Mouse (Mus musculus): ENCODE data around the gene Fgf12. TPM values are rescaled to one million over a fixed set of nuclear protein-coding genes. Genes with fewer than 3 reads are reported as not detected.

The Fgf12 gene
- polyA plus RNA-seq, 1 experiment from 2014 or later: 3.3 TPM

DNA sequence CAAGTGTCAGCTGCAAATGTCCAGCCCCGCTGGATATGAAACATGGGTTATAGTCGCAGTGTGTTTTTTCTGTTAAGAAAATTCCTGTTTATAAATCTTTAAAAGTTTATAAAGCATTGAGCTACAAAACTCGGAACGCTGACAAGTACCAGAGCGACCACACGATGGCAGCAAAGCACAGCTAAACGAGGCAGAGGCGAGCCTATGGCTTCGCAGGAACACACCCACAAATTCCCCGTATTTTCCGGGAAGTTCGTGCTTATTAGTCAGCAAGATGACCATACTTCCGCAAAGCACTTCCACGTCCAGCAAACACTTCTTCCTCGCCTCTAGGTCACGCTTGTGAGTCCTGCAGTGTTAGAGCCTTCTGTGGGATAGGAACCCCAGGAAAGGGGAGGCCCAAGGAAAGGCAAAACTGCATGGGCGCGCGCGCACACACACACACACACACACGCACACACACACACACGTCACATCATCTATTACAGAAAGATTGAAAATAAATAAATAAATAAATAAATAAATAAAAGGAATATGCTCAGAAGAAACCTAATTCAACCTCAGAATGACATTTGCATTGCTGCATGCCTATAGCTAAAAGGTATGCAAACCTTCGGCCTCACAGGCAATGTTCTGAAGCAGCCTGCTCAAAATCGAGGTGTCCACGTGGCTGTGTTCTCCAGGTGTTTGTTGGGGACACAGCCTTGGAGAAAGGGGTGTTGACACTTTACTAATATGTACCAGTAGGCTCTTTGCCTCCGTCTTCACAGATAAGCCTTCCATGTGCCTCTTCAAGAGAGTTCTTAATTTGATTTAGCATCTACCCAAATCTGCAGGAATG is 159.6 kb downstream of the Fgf12 start:
- Histone ChIP-seq H3K27ac (ENCODE audit: low read depth, low read length) (no peak overlapping the region), H3K4me3 (ENCODE audit: low read depth, low read length) (no peak overlapping the region), H3K4me2 (ENCODE audit: low read depth, low read length, severe bottlenecking) (peak overlapping the region; percentile 37), H3K9ac (ENCODE audit: low read length) (no peak overlapping the region), H3K9me3 (ENCODE audit: control insufficient read depth, low read length) (no peaks in the 10 kb centered on the region), H3K27me3 (ENCODE audit: control insufficient read depth, insufficient read depth, low read length) (no peaks in the 10 kb centered on the region), H3K36me3 (ENCODE audit: control insufficient read depth, insufficient read depth, low read length) (no peaks in the 10 kb centered on the region), H3K4me1 (replicated peaks; ENCODE audit: control insufficient read depth, insufficient read depth, low read length) (no peaks in the 10 kb centered on the region)
- WGBS: 30% methylated on average over 26 of the region's 26 CpGs
- peak; percentile 76 for ATAC-seq (replicated peaks; ENCODE audit: low FRiP score)
- DNase-seq (ENCODE audit: low spot score): peak; percentile 79

GRCm38 (mm10) chr16:28592466-28592865 is 160.4 kb downstream of the Fgf12 start:
- DNase-seq (ENCODE audit: low spot score) (no peak), ATAC-seq (replicated peaks; ENCODE audit: low FRiP score) (no peak)
- Histone ChIP-seq H3K36me3 (ENCODE audit: control insufficient read depth, insufficient read depth, low read length) (no peaks in the 10 kb centered on the region), H3K4me3 (ENCODE audit: low read depth, low read length) (no peak overlapping the region), H3K27me3 (ENCODE audit: control insufficient read depth, insufficient read depth, low read length) (no peaks in the 10 kb centered on the region), H3K27ac (ENCODE audit: low read depth, low read length) (no peak overlapping the region), H3K4me1 (replicated peaks; ENCODE audit: control insufficient read depth, insufficient read depth, low read length) (no peaks in the 10 kb centered on the region), H3K9ac (ENCODE audit: low read length) (no peak overlapping the region), H3K4me2 (ENCODE audit: low read depth, low read length, severe bottlenecking) (no peak overlapping the region), H3K9me3 (ENCODE audit: control insufficient read depth, low read length) (no peaks in the 10 kb centered on the region)
- 76% methylated on average over 6 of the region's 6 CpGs for WGBS

DNA sequence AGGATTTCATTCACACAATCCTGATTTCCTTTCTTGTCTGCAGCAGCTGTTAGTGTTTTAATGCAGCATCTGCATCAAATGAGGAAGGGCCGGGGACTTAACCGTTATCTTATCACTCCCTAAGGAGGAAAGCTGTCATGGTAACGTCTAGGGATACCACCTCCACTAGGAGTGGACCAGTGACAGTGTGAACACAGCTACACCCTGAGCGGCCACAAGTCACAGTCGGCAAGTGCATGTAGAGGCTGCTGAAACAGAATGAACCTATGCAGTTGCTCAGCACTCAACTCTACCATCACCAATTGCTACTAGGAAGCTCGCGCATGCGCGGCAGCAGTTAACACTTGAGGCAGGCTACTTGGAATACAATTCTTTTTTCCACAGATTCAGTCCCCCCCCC is 161.3 kb downstream of the Fgf12 start:
- no peak for DNase-seq (ENCODE audit: low spot score)
- Histone ChIP-seq H3K4me2 (ENCODE audit: low read depth, low read length, severe bottlenecking) (no peak overlapping the region), H3K36me3 (ENCODE audit: control insufficient read depth, insufficient read depth, low read length) (no peaks in the 10 kb centered on the region)

DNA sequence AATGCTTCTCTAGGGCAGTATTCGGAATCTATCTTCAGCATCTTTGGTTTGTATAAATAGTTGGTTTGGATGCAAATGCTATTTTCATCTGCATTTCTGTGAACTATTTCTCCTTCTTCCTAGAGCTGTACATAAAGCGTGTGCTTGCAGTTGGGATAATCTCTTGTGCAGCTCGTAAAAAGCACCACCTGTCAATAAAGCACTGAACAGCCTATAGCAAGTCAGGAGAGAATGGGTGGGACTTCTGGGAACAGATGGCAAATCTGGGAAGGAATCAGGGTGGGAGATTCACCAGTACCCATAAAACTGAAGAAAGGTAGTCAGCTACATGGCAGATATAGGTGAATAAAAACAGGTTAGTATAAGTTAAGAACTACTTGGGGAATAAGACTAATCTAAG is 180.7 kb downstream of the Fgf12 start:
- H3K27me3 ChIP-seq (ENCODE audit: control insufficient read depth, insufficient read depth, low read length): no peaks in the 10 kb centered on the region
- WGBS: 59% methylated on average over 3 of the region's 3 CpGs
- H3K4me1 ChIP-seq (replicated peaks; ENCODE audit: control insufficient read depth, insufficient read depth, low read length): no peaks in the 10 kb centered on the region
- no peaks in the 10 kb centered on the region for H3K36me3 ChIP-seq (ENCODE audit: control insufficient read depth, insufficient read depth, low read length)
- H3K4me2 ChIP-seq (ENCODE audit: low read depth, low read length, severe bottlenecking): no peak overlapping the region
- ATAC-seq (replicated peaks; ENCODE audit: low FRiP score) (no peak), DNase-seq (ENCODE audit: low spot score) (no peak)
- H3K4me3 ChIP-seq (ENCODE audit: low read depth, low read length): no peak overlapping the region
- H3K9me3 ChIP-seq (ENCODE audit: control insufficient read depth, low read length): no peaks in the 10 kb centered on the region
- H3K27ac ChIP-seq (ENCODE audit: low read depth, low read length): no peak overlapping the region
- H3K9ac ChIP-seq (ENCODE audit: low read length): no peak overlapping the region

More for the DNA sequence above, 161.3 kb downstream of the Fgf12 start:
- Histone ChIP-seq H3K27me3 (ENCODE audit: control insufficient read depth, insufficient read depth, low read length) (no peaks in the 10 kb centered on the region), H3K9ac (ENCODE audit: low read length) (no peak overlapping the region), H3K4me3 (ENCODE audit: low read depth, low read length) (no peak overlapping the region), H3K27ac (ENCODE audit: low read depth, low read length) (no peak overlapping the region), H3K9me3 (ENCODE audit: control insufficient read depth, low read length) (no peaks in the 10 kb centered on the region), H3K4me1 (replicated peaks; ENCODE audit: control insufficient read depth, insufficient read depth, low read length) (no peaks in the 10 kb centered on the region)
- peak; percentile 36; the same call in 1 of the 2 replicates for ATAC-seq (replicated peaks; ENCODE audit: low FRiP score)
- 61% methylated on average over 9 of the region's 9 CpGs for WGBS

DNA sequence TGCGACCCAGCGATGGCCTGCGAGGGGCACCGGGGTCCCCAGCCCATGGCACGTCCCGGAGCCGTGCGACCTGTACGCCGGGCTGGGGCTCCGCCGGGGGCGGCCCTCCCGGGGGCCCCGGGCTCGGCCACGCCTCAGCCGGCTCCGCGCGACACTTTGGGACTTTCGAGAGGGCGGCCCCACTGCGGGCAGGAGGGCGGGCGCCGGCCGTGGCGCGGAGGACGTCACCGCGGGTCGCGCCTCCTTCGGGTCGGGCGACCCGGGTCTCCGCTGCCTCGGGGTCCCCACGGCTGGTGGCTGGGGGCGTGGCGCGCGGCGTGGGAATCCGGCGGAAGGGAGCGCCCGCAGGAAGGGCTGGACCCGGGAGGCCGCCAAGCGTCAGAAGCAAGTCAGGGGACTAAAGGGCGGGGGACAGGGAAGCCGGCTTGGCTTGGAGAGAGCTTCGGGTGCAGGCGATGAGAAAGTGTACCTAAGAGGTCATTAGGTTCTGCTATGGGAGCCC is 188.1 kb downstream of the Fgf12 start:
- H3K36me3 ChIP-seq (ENCODE audit: control insufficient read depth, insufficient read depth, low read length): no peaks in the 10 kb centered on the region
- peak; percentile 79 for ATAC-seq (replicated peaks; ENCODE audit: low FRiP score)
- peak overlapping the region; percentile 100 for H3K4me2 ChIP-seq (ENCODE audit: low read depth, low read length, severe bottlenecking)
- no peaks in the 10 kb centered on the region for H3K4me1 ChIP-seq (replicated peaks; ENCODE audit: control insufficient read depth, insufficient read depth, low read length)
- under 1% methylated on average over 57 of the region's 58 CpGs for WGBS
- peaks cover 11% of the 10 kb centered on the region for H3K27me3 ChIP-seq (ENCODE audit: control insufficient read depth, insufficient read depth, low read length)
- H3K9ac ChIP-seq (ENCODE audit: low read length): peak overlapping the region; percentile 23
- H3K27ac ChIP-seq (ENCODE audit: low read depth, low read length): no peak overlapping the region
- peak overlapping the region; percentile 55 for H3K4me3 ChIP-seq (ENCODE audit: low read depth, low read length)
- DNase-seq (ENCODE audit: low spot score): peak; percentile 71
- no peaks in the 10 kb centered on the region for H3K9me3 ChIP-seq (ENCODE audit: control insufficient read depth, low read length)

GRCm38 (mm10) chr16:28564075-28564715 is 188.7 kb downstream of the Fgf12 start:
- Histone ChIP-seq H3K4me3 (ENCODE audit: low read depth, low read length) (peak overlapping the region; percentile 55), H3K9me3 (ENCODE audit: control insufficient read depth, low read length) (no peaks in the 10 kb centered on the region), H3K4me2 (ENCODE audit: low read depth, low read length, severe bottlenecking) (peak overlapping the region; percentile 100), H3K4me1 (replicated peaks; ENCODE audit: control insufficient read depth, insufficient read depth, low read length) (no peaks in the 10 kb centered on the region), H3K27ac (ENCODE audit: low read depth, low read length) (no peak overlapping the region), H3K36me3 (ENCODE audit: control insufficient read depth, insufficient read depth, low read length) (no peaks in the 10 kb centered on the region), H3K9ac (ENCODE audit: low read length) (peak overlapping the region; percentile 23), H3K27me3 (ENCODE audit: control insufficient read depth, insufficient read depth, low read length) (peaks cover 11% of the 10 kb centered on the region)
- under 1% methylated on average over 45 of the region's 45 CpGs for WGBS
- peak; percentile 82 for DNase-seq (ENCODE audit: low spot score)
- peak; percentile 73 for ATAC-seq (replicated peaks; ENCODE audit: low FRiP score)

- Histone ChIP-seq H3K4me1 (replicated peaks; ENCODE audit: control insufficient read depth, insufficient read depth, low read length) (no peaks in the 10 kb centered on the region), H3K27me3 (ENCODE audit: control insufficient read depth, insufficient read depth, low read length) (peaks cover 11% of the 10 kb centered on the region), H3K9ac (ENCODE audit: low read length) (no peak overlapping the region), H3K4me2 (ENCODE audit: low read depth, low read length, severe bottlenecking) (no peak overlapping the region), H3K9me3 (ENCODE audit: control insufficient read depth, low read length) (no peaks in the 10 kb centered on the region), H3K4me3 (ENCODE audit: low read depth, low read length) (no peak overlapping the region), H3K36me3 (ENCODE audit: control insufficient read depth, insufficient read depth, low read length) (no peaks in the 10 kb centered on the region), H3K27ac (ENCODE audit: low read depth, low read length) (no peak overlapping the region)
- WGBS: 77% methylated on average over 6 of the region's 6 CpGs
- DNase-seq (ENCODE audit: low spot score) (no peak), ATAC-seq (replicated peaks; ENCODE audit: low FRiP score) (no peak)
Measured at GRCm38 (mm10) chr16:28562847-28563246, 190.0 kb downstream of the Fgf12 start.

DNA sequence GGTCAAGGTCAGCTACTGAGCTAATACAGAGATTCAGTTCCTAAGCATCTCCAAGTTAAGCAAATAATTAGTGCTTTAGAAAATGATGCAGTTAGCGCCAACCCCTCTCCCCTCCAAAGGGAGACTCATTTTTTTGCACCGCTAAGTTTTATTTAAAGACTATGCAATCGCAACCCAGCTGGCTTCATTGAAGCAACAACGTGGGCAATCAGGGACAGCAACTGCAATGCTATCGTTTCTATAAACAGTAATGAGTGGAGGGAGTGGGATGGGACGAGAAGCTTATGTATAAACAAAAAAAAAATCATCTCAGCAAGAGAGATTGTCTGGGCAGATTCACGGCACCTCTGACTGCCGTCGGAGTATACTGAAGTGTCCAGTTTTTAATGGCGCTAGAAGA is 197.6 kb downstream of the Fgf12 start:
- H3K4me2 ChIP-seq (ENCODE audit: low read depth, low read length, severe bottlenecking): no peak overlapping the region
- no peak overlapping the region for H3K4me3 ChIP-seq (ENCODE audit: low read depth, low read length)
- H3K9me3 ChIP-seq (ENCODE audit: control insufficient read depth, low read length): no peaks in the 10 kb centered on the region
- DNase-seq (ENCODE audit: low spot score) (no peak), ATAC-seq (replicated peaks; ENCODE audit: low FRiP score) (no peak)
- H3K36me3 ChIP-seq (ENCODE audit: control insufficient read depth, insufficient read depth, low read length): no peaks in the 10 kb centered on the region
- H3K9ac ChIP-seq (ENCODE audit: low read length): no peak overlapping the region
- no peaks in the 10 kb centered on the region for H3K27me3 ChIP-seq (ENCODE audit: control insufficient read depth, insufficient read depth, low read length)
- 79% methylated on average over 10 of the region's 10 CpGs for WGBS
- H3K4me1 ChIP-seq (replicated peaks; ENCODE audit: control insufficient read depth, insufficient read depth, low read length): no peaks in the 10 kb centered on the region
- H3K27ac ChIP-seq (ENCODE audit: low read depth, low read length): no peak overlapping the region
